Mouse (Mus musculus): Measurements from ENCODE around the gene Cacna1h. TPM values are rescaled to one million over a fixed set of nuclear protein-coding genes. Genes with fewer than 3 reads are reported as not detected.

Gene Cacna1h
- polyA plus RNA-seq, 1 experiment from 2014 or later = 10.0 TPM

- ATAC-seq = no peak
- Histone ChIP-seq H3K27ac (ENCODE audit: low read length) (no peak overlapping the region), H3K9ac (ENCODE audit: low read depth, low read length) (no peak overlapping the region), H3K36me3 (ENCODE audit: control insufficient read depth, insufficient read depth, low read length) (no peaks in the 10 kb centered on the region), H3K9me3 (replicated peaks; ENCODE audit: control insufficient read depth, low read length, poor library complexity, severe bottlenecking) (no peaks in the 10 kb centered on the region), H3K4me3 (ENCODE audit: low read depth, low read length) (peak overlapping the region; percentile 83; the same call in 1 of the 2 replicates), H3K27me3 (ENCODE audit: control insufficient read depth, insufficient read depth, low read depth, low read length) (no peaks in the 10 kb centered on the region), H3K4me2 (ENCODE audit: low read length) (peak overlapping the region; percentile 80), H3K4me1 (ENCODE audit: control insufficient read depth, insufficient read depth, low read length) (peaks cover 46% of the 10 kb centered on the region)
- 47% methylated on average over 8 of the region's 8 CpGs for WGBS
Measured at GRCm38 (mm10) chr17:25430534-25430933, 3.0 kb downstream of the Cacna1h start.

GRCm38 (mm10) chr17:25429886-25430285 is 3.7 kb downstream of the Cacna1h start:
- H3K36me3 ChIP-seq (ENCODE audit: control insufficient read depth, insufficient read depth, low read length) = no peaks in the 10 kb centered on the region
- H3K9ac ChIP-seq (ENCODE audit: low read depth, low read length) = peak overlapping the region; percentile 18; the same call in 1 of the 2 replicates
- no peak for ATAC-seq
- H3K4me2 ChIP-seq (ENCODE audit: low read length) = no peak overlapping the region
- H3K9me3 ChIP-seq (replicated peaks; ENCODE audit: control insufficient read depth, low read length, poor library complexity, severe bottlenecking) = no peaks in the 10 kb centered on the region
- no peak overlapping the region for H3K27ac ChIP-seq (ENCODE audit: low read length)
- H3K4me1 ChIP-seq (ENCODE audit: control insufficient read depth, insufficient read depth, low read length) = peaks cover 49% of the 10 kb centered on the region
- 53% methylated on average over 6 of the region's 6 CpGs for WGBS
- no peak overlapping the region for H3K4me3 ChIP-seq (ENCODE audit: low read depth, low read length)
- H3K27me3 ChIP-seq (ENCODE audit: control insufficient read depth, insufficient read depth, low read depth, low read length) = no peaks in the 10 kb centered on the region

- Histone ChIP-seq H3K36me3 (ENCODE audit: control insufficient read depth, insufficient read depth, low read length) (no peaks in the 10 kb centered on the region), H3K27me3 (ENCODE audit: control insufficient read depth, insufficient read depth, low read depth, low read length) (no peaks in the 10 kb centered on the region), H3K4me3 (ENCODE audit: low read depth, low read length) (no peak overlapping the region), H3K4me1 (ENCODE audit: control insufficient read depth, insufficient read depth, low read length) (peaks cover 48% of the 10 kb centered on the region), H3K27ac (ENCODE audit: low read length) (no peak overlapping the region), H3K4me2 (ENCODE audit: low read length) (no peak overlapping the region), H3K9me3 (replicated peaks; ENCODE audit: control insufficient read depth, low read length, poor library complexity, severe bottlenecking) (no peaks in the 10 kb centered on the region), H3K9ac (ENCODE audit: low read depth, low read length) (no peak overlapping the region)
- no peak for ATAC-seq
- 66% methylated on average over 5 of the region's 5 CpGs for WGBS
Measured at GRCm38 (mm10) chr17:25429240-25429639, 4.3 kb downstream of the Cacna1h start.

GRCm38 (mm10) chr17:25427441-25427840 is 6.1 kb downstream of the Cacna1h start:
- Histone ChIP-seq H3K27ac (ENCODE audit: low read length) (no peak overlapping the region), H3K4me1 (ENCODE audit: control insufficient read depth, insufficient read depth, low read length) (peaks cover 47% of the 10 kb centered on the region), H3K36me3 (ENCODE audit: control insufficient read depth, insufficient read depth, low read length) (peaks cover 2% of the 10 kb centered on the region; the same call in 1 of the 2 replicates), H3K27me3 (ENCODE audit: control insufficient read depth, insufficient read depth, low read depth, low read length) (no peaks in the 10 kb centered on the region), H3K9ac (ENCODE audit: low read depth, low read length) (no peak overlapping the region), H3K4me3 (ENCODE audit: low read depth, low read length) (no peak overlapping the region), H3K9me3 (replicated peaks; ENCODE audit: control insufficient read depth, low read length, poor library complexity, severe bottlenecking) (no peaks in the 10 kb centered on the region), H3K4me2 (ENCODE audit: low read length) (no peak overlapping the region)
- 0 out of 2 replicates have a peak, but pooled peaks have one; percentile 28 for ATAC-seq
- 31% methylated on average over 10 of the region's 10 CpGs for WGBS

- H3K9ac ChIP-seq (ENCODE audit: low read depth, low read length) = no peak overlapping the region
- no peaks in the 10 kb centered on the region for H3K27me3 ChIP-seq (ENCODE audit: control insufficient read depth, insufficient read depth, low read depth, low read length)
- ATAC-seq = no peak
- no peaks in the 10 kb centered on the region for H3K9me3 ChIP-seq (replicated peaks; ENCODE audit: control insufficient read depth, low read length, poor library complexity, severe bottlenecking)
- no peak overlapping the region for H3K4me2 ChIP-seq (ENCODE audit: low read length)
- peaks cover 2% of the 10 kb centered on the region; the same call in 1 of the 2 replicates for H3K36me3 ChIP-seq (ENCODE audit: control insufficient read depth, insufficient read depth, low read length)
- H3K27ac ChIP-seq (ENCODE audit: low read length) = no peak overlapping the region
- WGBS = 73% methylated on average over 2 of the region's 2 CpGs
- H3K4me3 ChIP-seq (ENCODE audit: low read depth, low read length) = no peak overlapping the region
- H3K4me1 ChIP-seq (ENCODE audit: control insufficient read depth, insufficient read depth, low read length) = peaks cover 33% of the 10 kb centered on the region
Measured at GRCm38 (mm10) chr17:25425996-25426395, 7.6 kb downstream of the Cacna1h start.

- H3K9me3 ChIP-seq (replicated peaks; ENCODE audit: control insufficient read depth, low read length, poor library complexity, severe bottlenecking) = no peaks in the 10 kb centered on the region
- H3K9ac ChIP-seq (ENCODE audit: low read depth, low read length) = no peak overlapping the region
- peaks cover 2% of the 10 kb centered on the region; the same call in 1 of the 2 replicates for H3K36me3 ChIP-seq (ENCODE audit: control insufficient read depth, insufficient read depth, low read length)
- H3K4me3 ChIP-seq (ENCODE audit: low read depth, low read length) = no peak overlapping the region
- H3K4me2 ChIP-seq (ENCODE audit: low read length) = no peak overlapping the region
- H3K27ac ChIP-seq (ENCODE audit: low read length) = no peak overlapping the region
- H3K4me1 ChIP-seq (ENCODE audit: control insufficient read depth, insufficient read depth, low read length) = peaks cover 22% of the 10 kb centered on the region
- ATAC-seq = no peak
- WGBS = 21% methylated on average over 8 of the region's 8 CpGs
- H3K27me3 ChIP-seq (ENCODE audit: control insufficient read depth, insufficient read depth, low read depth, low read length) = no peaks in the 10 kb centered on the region
Measured at GRCm38 (mm10) chr17:25424526-25425080, 9.0 kb downstream of the Cacna1h start.

GRCm38 (mm10) chr17:25420998-25421397 is 12.6 kb downstream of the Cacna1h start:
- peaks cover 2% of the 10 kb centered on the region; the same call in 1 of the 2 replicates for H3K36me3 ChIP-seq (ENCODE audit: control insufficient read depth, insufficient read depth, low read length)
- no peak overlapping the region for H3K27ac ChIP-seq (ENCODE audit: low read length)
- ATAC-seq = no peak
- H3K4me3 ChIP-seq (ENCODE audit: low read depth, low read length) = no peak overlapping the region
- 93% methylated on average over 3 of the region's 3 CpGs for WGBS
- H3K27me3 ChIP-seq (ENCODE audit: control insufficient read depth, insufficient read depth, low read depth, low read length) = no peaks in the 10 kb centered on the region
- H3K4me1 ChIP-seq (ENCODE audit: control insufficient read depth, insufficient read depth, low read length) = peaks cover 37% of the 10 kb centered on the region
- H3K4me2 ChIP-seq (ENCODE audit: low read length) = no peak overlapping the region
- no peaks in the 10 kb centered on the region for H3K9me3 ChIP-seq (replicated peaks; ENCODE audit: control insufficient read depth, low read length, poor library complexity, severe bottlenecking)
- no peak overlapping the region for H3K9ac ChIP-seq (ENCODE audit: low read depth, low read length)

GRCm38 (mm10) chr17:25418926-25419325 is 14.7 kb downstream of the Cacna1h start:
- Histone ChIP-seq H3K4me2 (ENCODE audit: low read length) (peak overlapping the region; percentile 29; the same call in 1 of the 2 replicates), H3K4me1 (ENCODE audit: control insufficient read depth, insufficient read depth, low read length) (peaks cover 44% of the 10 kb centered on the region), H3K36me3 (ENCODE audit: control insufficient read depth, insufficient read depth, low read length) (peaks cover 2% of the 10 kb centered on the region; the same call in 1 of the 2 replicates), H3K27me3 (ENCODE audit: control insufficient read depth, insufficient read depth, low read depth, low read length) (no peaks in the 10 kb centered on the region), H3K4me3 (ENCODE audit: low read depth, low read length) (no peak overlapping the region), H3K9ac (ENCODE audit: low read depth, low read length) (no peak overlapping the region; the same call in 1 of the 2 replicates), H3K9me3 (replicated peaks; ENCODE audit: control insufficient read depth, low read length, poor library complexity, severe bottlenecking) (no peaks in the 10 kb centered on the region), H3K27ac (ENCODE audit: low read length) (peak overlapping the region; percentile 67)
- 6% methylated on average over 9 of the region's 9 CpGs for WGBS
- ATAC-seq = peak; percentile 84

- Histone ChIP-seq H3K27me3 (ENCODE audit: control insufficient read depth, insufficient read depth, low read depth, low read length) (no peaks in the 10 kb centered on the region), H3K4me1 (ENCODE audit: control insufficient read depth, insufficient read depth, low read length) (peaks cover 44% of the 10 kb centered on the region), H3K4me2 (ENCODE audit: low read length) (no peak overlapping the region), H3K9me3 (replicated peaks; ENCODE audit: control insufficient read depth, low read length, poor library complexity, severe bottlenecking) (no peaks in the 10 kb centered on the region), H3K36me3 (ENCODE audit: control insufficient read depth, insufficient read depth, low read length) (no peaks in the 10 kb centered on the region), H3K27ac (ENCODE audit: low read length) (peak overlapping the region; percentile 67), H3K4me3 (ENCODE audit: low read depth, low read length) (no peak overlapping the region), H3K9ac (ENCODE audit: low read depth, low read length) (no peak overlapping the region)
- 63% methylated on average over 6 of the region's 6 CpGs for WGBS
- ATAC-seq = no peak
Measured at GRCm38 (mm10) chr17:25417990-25418389, 15.6 kb downstream of the Cacna1h start.
